Comparison of ENCODE assay signal across 27 mouse cellular contexts in the genomic region with DNA sequence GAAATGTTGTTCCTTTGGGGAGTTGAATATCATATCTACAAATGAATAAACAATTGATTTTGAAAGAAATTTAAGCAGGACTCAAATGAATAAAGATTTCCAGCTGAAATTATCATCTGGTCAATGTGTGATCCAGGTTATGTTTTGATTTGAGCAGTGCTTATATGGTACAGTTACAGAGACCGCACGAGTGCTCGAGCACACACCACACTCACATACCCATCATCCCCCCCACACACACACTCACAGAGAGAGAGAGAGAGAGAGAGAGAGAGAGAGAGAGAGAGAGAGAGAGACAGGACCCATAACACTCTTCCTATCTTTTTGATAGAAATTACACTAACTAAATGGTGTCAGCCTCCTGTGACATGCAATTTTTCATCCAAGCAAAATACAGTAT.
DNase-seq lines count a peak whose midpoint lies in the region; ATAC-seq and TF ChIP-seq lines count a peak whose summit lies in the region.
"Had no signal": no experiment of that assay in that cellular context is flagged by ENCODE, and none has a peak within 500 bp of the region (broad histone marks: within the 10 kb centered on the region; RNA-seq: fewer than 3 reads in every experiment).

No protein-coding gene starts in this region.

- H3K36me3 ChIP-seq in forebrain, embryonic 16.5 days (ENCODE audit: control insufficient read depth, insufficient read depth), result no peaks in the 10 kb centered on the region
- H3K36me3 ChIP-seq in forebrain, postnatal 0 days (ENCODE audit: insufficient read depth), result no peaks in the 10 kb centered on the region
- peaks cover 5% of the 10 kb centered on the region; the same call in 1 of the 2 replicates for H3K36me3 ChIP-seq in hindbrain, embryonic 16.5 days (ENCODE audit: control insufficient read depth, insufficient read depth, low read length)
- H3K36me3 ChIP-seq in hindbrain, embryonic 12.5 days, result 0 out of 2 replicates have a peak, but pooled peaks cover 5% of the 10 kb centered on the region
- peaks cover 8% of the 10 kb centered on the region for H3K36me3 ChIP-seq in midbrain, embryonic 16.5 days (ENCODE audit: control insufficient read depth, insufficient read depth, low read length)
- peaks cover 7% of the 10 kb centered on the region for H3K36me3 ChIP-seq in midbrain, embryonic 10.5 days
- H3K36me3 ChIP-seq: embryonic facial prominence, embryonic 10.5 days; embryonic facial prominence, embryonic 13.5 days; heart, embryonic 12.5 days; heart, embryonic 15.5 days had no signal

- H3K4me1 ChIP-seq in forebrain, embryonic 16.5 days (replicated peaks; ENCODE audit: control insufficient read depth, insufficient read depth, low read length), result peaks cover 5% of the 10 kb centered on the region
- no peaks in the 10 kb centered on the region for H3K4me1 ChIP-seq in forebrain, postnatal 0 days (ENCODE audit: insufficient read depth)
- no peaks in the 10 kb centered on the region for H3K4me1 ChIP-seq in hindbrain, embryonic 16.5 days (ENCODE audit: control insufficient read depth, insufficient read depth, low read depth, low read length)
- H3K4me1 ChIP-seq in hindbrain, embryonic 12.5 days, result no peaks in the 10 kb centered on the region
- no peaks in the 10 kb centered on the region for H3K4me1 ChIP-seq in midbrain, embryonic 16.5 days (ENCODE audit: control insufficient read depth, insufficient read depth, low read length)
- no peaks in the 10 kb centered on the region for H3K4me1 ChIP-seq in midbrain, embryonic 10.5 days
- H3K4me1 ChIP-seq: embryonic facial prominence, embryonic 13.5 days; hindbrain, embryonic 15.5 days had no signal

- DNase-seq in forebrain, postnatal 0 days, result no peak
- no peak for DNase-seq in midbrain, embryonic 10.5 days (ENCODE audit: low spot score)
- DNase-seq: adrenal gland, adult 8-10 months; adrenal gland, postnatal 25 days; cerebellum, adult 11-12 months; cerebellum, adult 8-10 months; cerebellum, postnatal 10 days; cerebellum, postnatal 36 days; embryo, embryonic 11 days; gastrocnemius, postnatal 25 days; heart, adult 18-20 months; heart, postnatal 10 days; heart, postnatal 36 days had no signal

- WGBS in forebrain, embryonic 16.5 days, result 63% methylated on average over 3 of the region's 3 CpGs
- 67% methylated on average over 3 of the region's 3 CpGs for WGBS in forebrain, postnatal 0 days
- WGBS in hindbrain, embryonic 16.5 days, result 80% methylated on average over 3 of the region's 3 CpGs
- 87% methylated on average over 3 of the region's 3 CpGs for WGBS in hindbrain, embryonic 12.5 days
- WGBS in midbrain, embryonic 16.5 days, result 68% methylated on average over 3 of the region's 3 CpGs
- WGBS in midbrain, embryonic 10.5 days, result 88% methylated on average over 3 of the region's 3 CpGs

- H3K27me3 ChIP-seq in forebrain, embryonic 16.5 days (replicated peaks; ENCODE audit: control insufficient read depth, insufficient read depth, low read length), result no peaks in the 10 kb centered on the region
- no peaks in the 10 kb centered on the region for H3K27me3 ChIP-seq in forebrain, postnatal 0 days (ENCODE audit: insufficient read depth, low read length)
- H3K27me3 ChIP-seq in hindbrain, embryonic 16.5 days (replicated peaks; ENCODE audit: control insufficient read depth, insufficient read depth, low read length), result no peaks in the 10 kb centered on the region
- H3K27me3 ChIP-seq in hindbrain, embryonic 12.5 days, result no peaks in the 10 kb centered on the region
- H3K27me3 ChIP-seq in midbrain, embryonic 16.5 days (ENCODE audit: control insufficient read depth, insufficient read depth, low read depth, low read length), result no peaks in the 10 kb centered on the region
- no peaks in the 10 kb centered on the region for H3K27me3 ChIP-seq in midbrain, embryonic 10.5 days (ENCODE audit: low read depth, poor library complexity, severe bottlenecking)
- H3K27me3 ChIP-seq: embryonic facial prominence, embryonic 13.5 days; forebrain, embryonic 13.5 days; heart, embryonic 12.5 days; heart, embryonic 15.5 days; hindbrain, embryonic 15.5 days had no signal

- peak; percentile 46; the same call in 1 of the 2 replicates for ATAC-seq in forebrain, embryonic 16.5 days
- no peak for ATAC-seq in forebrain, postnatal 0 days
- ATAC-seq in hindbrain, embryonic 16.5 days, result 0 out of 2 replicates have a peak, but pooled peaks have one; percentile 34
- ATAC-seq in hindbrain, embryonic 12.5 days (ENCODE audit: low FRiP score), result no peak
- 0 out of 2 replicates have a peak, but pooled peaks have one; percentile 40 for ATAC-seq in midbrain, embryonic 16.5 days
- ATAC-seq in erythroblast, adult 5-6 weeks (replicated peaks; ENCODE audit: low FRiP score, poor library complexity, severe bottlenecking), result no peak
- ATAC-seq: activated CD4-positive, CD25-positive, alpha-beta regulatory T cell, adult 4 months; forebrain, embryonic 13.5 days; inflammation-experienced regulatory T-cells, adult 6 months had no signal

- H3K9ac ChIP-seq in forebrain, embryonic 16.5 days (replicated peaks; ENCODE audit: low read depth, low read length), result no peak overlapping the region
- no peak overlapping the region for H3K9ac ChIP-seq in forebrain, postnatal 0 days
- H3K9ac ChIP-seq in hindbrain, embryonic 16.5 days (ENCODE audit: low read depth, low read length), result no peak overlapping the region
- no peak overlapping the region for H3K9ac ChIP-seq in hindbrain, embryonic 12.5 days
- H3K9ac ChIP-seq in midbrain, embryonic 16.5 days (ENCODE audit: low read depth, low read length), result no peak overlapping the region
- H3K9ac ChIP-seq: embryonic facial prominence, embryonic 13.5 days; forebrain, embryonic 13.5 days; heart, embryonic 12.5 days; heart, embryonic 15.5 days; hindbrain, embryonic 15.5 days had no signal

- no peak for TF ChIP-seq CTCF in forebrain, postnatal 0 days (IDR thresholded peaks at IDR 0.05; ENCODE audit: low read depth)

- H3K27ac ChIP-seq in forebrain, embryonic 16.5 days (ENCODE audit: low read length), result no peak overlapping the region
- H3K27ac ChIP-seq in forebrain, postnatal 0 days (ENCODE audit: low read depth, low read length), result no peak overlapping the region
- no peak overlapping the region for H3K27ac ChIP-seq in hindbrain, embryonic 16.5 days (ENCODE audit: low read depth, low read length)
- H3K27ac ChIP-seq in hindbrain, embryonic 12.5 days, result no peak overlapping the region
- no peak overlapping the region for H3K27ac ChIP-seq in midbrain, embryonic 16.5 days (ENCODE audit: low read length)
- no peak overlapping the region for H3K27ac ChIP-seq in midbrain, embryonic 10.5 days (replicated peaks)
- H3K27ac ChIP-seq: embryonic facial prominence, embryonic 10.5 days; embryonic facial prominence, embryonic 13.5 days; forebrain, embryonic 10.5 days; forebrain, embryonic 13.5 days; heart, embryonic 15.5 days had no signal

- no peak overlapping the region for H3K4me2 ChIP-seq in forebrain, embryonic 16.5 days (ENCODE audit: low read length)
- no peak overlapping the region for H3K4me2 ChIP-seq in forebrain, postnatal 0 days (ENCODE audit: low read depth)
- H3K4me2 ChIP-seq in hindbrain, embryonic 16.5 days (ENCODE audit: low read length), result no peak overlapping the region
- H3K4me2 ChIP-seq in hindbrain, embryonic 12.5 days (replicated peaks), result no peak overlapping the region
- no peak overlapping the region for H3K4me2 ChIP-seq in midbrain, embryonic 16.5 days (ENCODE audit: low read length)
- H3K4me2 ChIP-seq: embryonic facial prominence, embryonic 13.5 days; forebrain, embryonic 13.5 days; heart, embryonic 12.5 days; heart, embryonic 15.5 days; hindbrain, embryonic 15.5 days had no signal

- H3K4me3 ChIP-seq in forebrain, embryonic 16.5 days (replicated peaks; ENCODE audit: low read length), result no peak overlapping the region
- no peak overlapping the region for H3K4me3 ChIP-seq in forebrain, postnatal 0 days (ENCODE audit: low read depth, low read length)
- H3K4me3 ChIP-seq in hindbrain, embryonic 16.5 days (ENCODE audit: low read length), result no peak overlapping the region
- no peak overlapping the region for H3K4me3 ChIP-seq in hindbrain, embryonic 12.5 days
- no peak overlapping the region for H3K4me3 ChIP-seq in midbrain, embryonic 16.5 days (ENCODE audit: low read depth, low read length)
- no peak overlapping the region for H3K4me3 ChIP-seq in midbrain, embryonic 10.5 days
- H3K4me3 ChIP-seq: embryonic facial prominence, embryonic 10.5 days; embryonic facial prominence, embryonic 13.5 days; forebrain, embryonic 10.5 days; forebrain, embryonic 13.5 days; heart, embryonic 12.5 days; heart, embryonic 15.5 days; hindbrain, embryonic 15.5 days had no signal

- no peaks in the 10 kb centered on the region for H3K9me3 ChIP-seq in forebrain, embryonic 16.5 days (ENCODE audit: control insufficient read depth, low read length)
- H3K9me3 ChIP-seq in forebrain, postnatal 0 days (ENCODE audit: low read length), result no peaks in the 10 kb centered on the region
- H3K9me3 ChIP-seq in hindbrain, embryonic 16.5 days (ENCODE audit: control insufficient read depth, low read length), result no peaks in the 10 kb centered on the region
- no peaks in the 10 kb centered on the region for H3K9me3 ChIP-seq in hindbrain, embryonic 12.5 days (replicated peaks)
- H3K9me3 ChIP-seq in midbrain, embryonic 16.5 days (replicated peaks; ENCODE audit: control insufficient read depth, low read length, poor library complexity, severe bottlenecking), result no peaks in the 10 kb centered on the region
- no peaks in the 10 kb centered on the region for H3K9me3 ChIP-seq in midbrain, embryonic 10.5 days (replicated peaks)
- H3K9me3 ChIP-seq: embryonic facial prominence, embryonic 10.5 days; embryonic facial prominence, embryonic 13.5 days; forebrain, embryonic 13.5 days; heart, embryonic 12.5 days; heart, embryonic 15.5 days; hindbrain, embryonic 15.5 days had no signal

Comparison
In these comparisons a context has a peak if more than half of its experiments do, and no peak if none do; other contexts are left out.
1. ATAC-seq: peak in forebrain, embryonic 16.5 days (single experiment), hindbrain, embryonic 16.5 days (single experiment) and midbrain, embryonic 16.5 days (single experiment); none in forebrain, postnatal 0 days (single experiment), hindbrain, embryonic 12.5 days (single experiment) and erythroblast, adult 5-6 weeks (single experiment).